Mouse (Mus musculus) gastrocnemius, adult 18-20 months (tissue): ENCODE data around the gene Grhl3. TPM values are rescaled to one million over a fixed set of nuclear protein-coding genes. Genes with fewer than 3 reads are reported as not detected.
"Not testable (repeated sequence)": the region's sequence is repeated elsewhere in the genome, so short reads cannot be mapped to it uniquely, and the experiment has no call there.

Source experiments
- DNase-seq: peaks from one replicate; pipeline ENCODE4 v3.0.0; 2021; ENCODE audit warnings: low spot score
- long read RNA-seq, 2 experiments: library from polyadenylated mRNA; stranded (forward); transcript quantifications; one replicate each; pipeline ENCODE4 v2.0.0; 2021
- total RNA-seq, 2 experiments: library from RNA; stranded (reverse); gene quantifications; 2 replicates each; pipeline ENCODE4 v1.2.3; 2021

Grhl3 gene
- under 1 TPM in 1 of 2 experiments, not detected in 1; 0.09 TPM for total RNA-seq
- long read RNA-seq, experiment 1, result 0 reads
- long read RNA-seq, experiment 2, result 0 reads

GRCm38 (mm10) chr4:135573251-135573808 is at the start of gene Grhl3:
Gene Grhl3, minus strand, starts transcription at chr4:135573630.
- no peak for DNase-seq

GRCm38 (mm10) chr4:135622290-135622689 is 48.9 kb upstream of the Grhl3 start:
- DNase-seq, result no peak

- DNase-seq, result no peak
These were observed 47.0 kb upstream of the Grhl3 start for GRCm38 (mm10) chr4:135620461-135620860.

- DNase-seq, result no peak
These were observed 44.5 kb upstream of the Grhl3 start for GRCm38 (mm10) chr4:135617783-135618470.

GRCm38 (mm10) chr4:135617038-135617437 is 43.6 kb upstream of the Grhl3 start:
- DNase-seq, result no peak

GRCm38 (mm10) chr4:135615307-135615706 is 41.9 kb upstream of the Grhl3 start:
- not testable (repeated sequence) for DNase-seq

GRCm38 (mm10) chr4:135609986-135610385 is 36.6 kb upstream of the Grhl3 start:
- no peak for DNase-seq

GRCm38 (mm10) chr4:135607979-135608885 is 34.8 kb upstream of the Grhl3 start:
- no peak for DNase-seq

GRCm38 (mm10) chr4:135606271-135606670 is 32.8 kb upstream of the Grhl3 start:
- DNase-seq, result no peak

GRCm38 (mm10) chr4:135601530-135601929 is 28.1 kb upstream of the Grhl3 start:
- DNase-seq, result no peak

GRCm38 (mm10) chr4:135599497-135600182 is 26.2 kb upstream of the Grhl3 start:
- no peak for DNase-seq

GRCm38 (mm10) chr4:135598998-135599397 is 25.6 kb upstream of the Grhl3 start:
- no peak for DNase-seq

- DNase-seq, result no peak
These were observed 24.1 kb upstream of the Grhl3 start for GRCm38 (mm10) chr4:135597571-135597970.

- no peak for DNase-seq
These were observed 22.5 kb upstream of the Grhl3 start for GRCm38 (mm10) chr4:135595943-135596342.

GRCm38 (mm10) chr4:135591610-135592304 is 18.3 kb upstream of the Grhl3 start:
- no peak for DNase-seq

- DNase-seq, result no peak
These were observed 17.7 kb upstream of the Grhl3 start for GRCm38 (mm10) chr4:135591086-135591485.

GRCm38 (mm10) chr4:135584838-135585237 is 11.4 kb upstream of the Grhl3 start:
- no peak for DNase-seq

- DNase-seq, result no peak
These were observed 7.9 kb upstream of the Grhl3 start for GRCm38 (mm10) chr4:135581222-135581910.

GRCm38 (mm10) chr4:135579695-135580094 is 6.3 kb upstream of the Grhl3 start:
- no peak for DNase-seq

GRCm38 (mm10) chr4:135578490-135578889 is 5.1 kb upstream of the Grhl3 start:
- no peak for DNase-seq
